Mouse (Mus musculus) frontal cortex, adult (tissue): ENCODE measurements around the gene Ldhc.
A peak's percentile ranks its signal among the peaks of the same experiment; 100 is the strongest.

Source experiments
- ATAC-seq: cut with Nextera tagmentation; 2 replicates; pipeline ENCODE4 v1.9.2; 2017; ENCODE audit warnings: mild to moderate bottlenecking, moderate library complexity, mixed read lengths; ENCODE audit not compliant: low TSS enrichment

The Ldhc gene

GRCm38 (mm10) chr7:46916376-46916775 is 55.4 kb downstream of the Ldhc start:
- ATAC-seq: no peak

GRCm38 (mm10) chr7:46918678-46919371 is 57.8 kb downstream of the Ldhc start:
- no peak for ATAC-seq

- peak; percentile 98 for ATAC-seq
Measured at GRCm38 (mm10) chr7:46919551-46920176, 58.7 kb downstream of the Ldhc start, which contains the start of gene Tsg101. Gene Tsg101 (minus strand): TSS chr7:46919969.

GRCm38 (mm10) chr7:46922075-46922474 is 61.1 kb downstream of the Ldhc start:
- no peak for ATAC-seq
